Comparison of ENCODE assay signal across 11 mouse cellular contexts in the genomic region with DNA sequence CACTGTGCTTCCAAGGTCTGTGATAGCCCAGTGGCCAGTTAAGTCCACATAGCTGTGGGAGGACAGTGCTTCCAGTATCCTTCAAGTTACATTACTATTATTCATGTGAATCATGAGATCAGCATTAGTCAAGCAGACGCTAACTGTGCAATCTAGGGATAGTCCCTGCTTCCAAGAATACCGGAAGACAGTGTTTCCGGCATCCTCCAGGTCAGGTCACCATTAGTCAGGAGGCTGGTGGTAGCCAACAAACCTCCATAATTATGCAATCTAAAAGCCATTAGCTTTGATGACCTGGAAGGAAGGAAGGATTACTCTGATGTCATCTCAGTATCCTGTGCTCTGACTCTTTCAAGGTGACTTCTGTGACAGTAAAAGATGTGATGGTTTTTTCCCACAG. TPM values are rescaled to one million over a fixed set of nuclear protein-coding genes. Genes with fewer than 3 reads are reported as not detected.
DNase-seq lines count a peak whose midpoint lies in the region; ATAC-seq and TF ChIP-seq lines count a peak whose summit lies in the region.
"Had no signal": no experiment of that assay in that cellular context is flagged by ENCODE, and none has a peak within 500 bp of the region (broad histone marks: within the 10 kb centered on the region; RNA-seq: fewer than 3 reads in every experiment).

No protein-coding gene starts in this region.

- no peaks in the 10 kb centered on the region for H3K79me2 ChIP-seq in myocyte (ENCODE audit: control insufficient read depth, insufficient read depth)

- TF ChIP-seq EP300 in liver, postnatal 0 days (IDR thresholded peaks at IDR 0.05; ENCODE audit: low read depth) = peak; percentile 44

- H3K4me3 ChIP-seq in forebrain, embryonic 12.5 days (replicated peaks) = no peak overlapping the region
- H3K4me3 ChIP-seq in forebrain, postnatal 0 days (ENCODE audit: low read depth, low read length) = no peak overlapping the region
- H3K4me3 ChIP-seq in liver, postnatal 0 days (ENCODE audit: low read depth, low read length) = no peak overlapping the region
- no peak overlapping the region for H3K4me3 ChIP-seq in liver, embryonic 11.5 days (ENCODE audit: low read depth, low read length)
- H3K4me3 ChIP-seq in myocyte = no peak overlapping the region
- H3K4me3 ChIP-seq in gastrocnemius, adult 2 months = no peak overlapping the region
- H3K4me3 ChIP-seq: liver, embryonic 13.5 days had no signal

- no peak overlapping the region for H3ac ChIP-seq in myocyte (ENCODE audit: control insufficient read depth, insufficient read length)

- ATAC-seq in forebrain, embryonic 12.5 days (ENCODE audit: low FRiP score) = no peak
- ATAC-seq in forebrain, postnatal 0 days = no peak; the same call in 1 of the 2 replicates
- ATAC-seq in liver, postnatal 0 days = no peak
- no peak for ATAC-seq in liver, embryonic 11.5 days (replicated peaks; ENCODE audit: low FRiP score)
- ATAC-seq: inflammation-experienced regulatory T-cells, adult 6 months had no signal

- 0 out of 2 replicates have a peak overlapping the region, but pooled peaks have one; percentile 25 for H3K27ac ChIP-seq in forebrain, embryonic 12.5 days
- no peak overlapping the region for H3K27ac ChIP-seq in forebrain, postnatal 0 days (ENCODE audit: low read depth, low read length)
- H3K27ac ChIP-seq in liver, postnatal 0 days (ENCODE audit: low read depth) = no peak overlapping the region
- H3K27ac ChIP-seq in liver, embryonic 11.5 days (ENCODE audit: low read depth, low read length) = no peak overlapping the region
- no peak overlapping the region for H3K27ac ChIP-seq in gastrocnemius, adult 2 months
- H3K27ac ChIP-seq: liver, embryonic 13.5 days had no signal

- no peak for TF ChIP-seq POLR2A in myocyte (IDR thresholded peaks at IDR 0.05; ENCODE audit: insufficient read length, low read depth)

- H3K4me2 ChIP-seq in forebrain, embryonic 12.5 days = no peak overlapping the region
- H3K4me2 ChIP-seq in forebrain, postnatal 0 days (ENCODE audit: low read depth) = no peak overlapping the region
- H3K4me2 ChIP-seq in liver, postnatal 0 days (ENCODE audit: low read depth, low read length) = no peak overlapping the region
- H3K4me2 ChIP-seq in liver, embryonic 11.5 days = no peak overlapping the region
- H3K4me2 ChIP-seq in myocyte (ENCODE audit: low read depth) = no peak overlapping the region
- H3K4me2 ChIP-seq: liver, embryonic 13.5 days had no signal

- H3K4me1 ChIP-seq in forebrain, embryonic 12.5 days = peaks cover 5% of the 10 kb centered on the region; the same call in 1 of the 2 replicates
- H3K4me1 ChIP-seq in forebrain, postnatal 0 days (ENCODE audit: insufficient read depth) = no peaks in the 10 kb centered on the region
- H3K4me1 ChIP-seq in liver, postnatal 0 days (ENCODE audit: insufficient read depth) = no peaks in the 10 kb centered on the region
- H3K4me1 ChIP-seq in liver, embryonic 11.5 days (replicated peaks; ENCODE audit: control insufficient read depth, insufficient read depth, low read length) = no peaks in the 10 kb centered on the region
- H3K4me1 ChIP-seq: liver, embryonic 13.5 days had no signal

- H3K36me3 ChIP-seq in forebrain, embryonic 12.5 days (replicated peaks) = peaks cover 67% of the 10 kb centered on the region
- peaks cover 12% of the 10 kb centered on the region for H3K36me3 ChIP-seq in forebrain, postnatal 0 days (ENCODE audit: insufficient read depth)
- H3K36me3 ChIP-seq in liver, postnatal 0 days (replicated peaks; ENCODE audit: insufficient read depth, low read length) = no peaks in the 10 kb centered on the region
- 0 out of 2 replicates have a peak, but pooled peaks cover 2% of the 10 kb centered on the region for H3K36me3 ChIP-seq in liver, embryonic 11.5 days (ENCODE audit: control insufficient read depth, insufficient read depth, low read length)
- peaks cover 19% of the 10 kb centered on the region for H3K36me3 ChIP-seq in myocyte (ENCODE audit: control insufficient read depth, insufficient read depth)
- H3K36me3 ChIP-seq: liver, embryonic 13.5 days had no signal

- no peaks in the 10 kb centered on the region for H3K9me3 ChIP-seq in forebrain, embryonic 12.5 days
- no peaks in the 10 kb centered on the region for H3K9me3 ChIP-seq in forebrain, postnatal 0 days (ENCODE audit: low read length)
- H3K9me3 ChIP-seq in liver, postnatal 0 days (ENCODE audit: low read length) = no peaks in the 10 kb centered on the region
- H3K9me3 ChIP-seq in liver, embryonic 11.5 days (ENCODE audit: control insufficient read depth, low read length) = no peaks in the 10 kb centered on the region
- H3K9me3 ChIP-seq: liver, embryonic 13.5 days had no signal

- no peaks in the 10 kb centered on the region for H3K27me3 ChIP-seq in forebrain, embryonic 12.5 days
- H3K27me3 ChIP-seq in forebrain, postnatal 0 days (ENCODE audit: insufficient read depth, low read length) = no peaks in the 10 kb centered on the region
- no peaks in the 10 kb centered on the region for H3K27me3 ChIP-seq in liver, postnatal 0 days (ENCODE audit: insufficient read depth, low read length)
- no peaks in the 10 kb centered on the region for H3K27me3 ChIP-seq in liver, embryonic 11.5 days (replicated peaks; ENCODE audit: control insufficient read depth, insufficient read depth, low read length)
- H3K27me3 ChIP-seq in myocyte (ENCODE audit: control insufficient read depth, insufficient read depth, insufficient read length) = no peaks in the 10 kb centered on the region
- H3K27me3 ChIP-seq: liver, embryonic 13.5 days had no signal

- H3K9ac ChIP-seq in forebrain, embryonic 12.5 days = no peak overlapping the region
- H3K9ac ChIP-seq in forebrain, postnatal 0 days = no peak overlapping the region
- no peak overlapping the region for H3K9ac ChIP-seq in liver, postnatal 0 days (replicated peaks)
- no peak overlapping the region for H3K9ac ChIP-seq in liver, embryonic 11.5 days (ENCODE audit: low read depth, low read length)
- H3K9ac ChIP-seq: liver, embryonic 13.5 days had no signal

- no peak for TF ChIP-seq CTCF in forebrain, postnatal 0 days (IDR thresholded peaks at IDR 0.05; ENCODE audit: low read depth)
- no peak for TF ChIP-seq CTCF in liver, postnatal 0 days (IDR thresholded peaks at IDR 0.05; ENCODE audit: low read depth)
- no peak for TF ChIP-seq CTCF in gastrocnemius, adult 2 months (IDR thresholded peaks at IDR 0.05)

- intact Hi-C loops in gastrocnemius, adult 2 months (cut with DNase I) = no loop called here

- WGBS in forebrain, embryonic 12.5 days = 86% methylated on average over 3 of the region's 3 CpGs
- 90% methylated on average over 3 of the region's 3 CpGs for WGBS in forebrain, postnatal 0 days
- 81% methylated on average over 3 of the region's 3 CpGs for WGBS in liver, postnatal 0 days (ENCODE audit: insufficient replicate concordance)
- WGBS in liver, embryonic 11.5 days = 82% methylated on average over 3 of the region's 3 CpGs

- DNase-seq in forebrain, postnatal 0 days = no peak
- no peak for DNase-seq in liver, postnatal 0 days
- no peak for DNase-seq in liver, embryonic 11.5 days (ENCODE audit: low spot score)
- DNase-seq in fibroblast of lung, adult 2 months (ENCODE audit: low read depth) = peak; percentile 27
- DNase-seq in gastrocnemius, adult 2 months = no peak
- no peak for DNase-seq in cerebellum, adult 9-11 months
- DNase-seq: cerebellum, postnatal 10 days; liver, embryonic 13.5 days had no signal

TF ChIP-seq in myocyte, 11 proteins besides CTCF, POLR2A, EP300 and RAD21:
- TF ChIP-seq CEBPB (IDR thresholded peaks at IDR 0.05; ENCODE audit: insufficient read depth, poor library complexity, severe bottlenecking) = peak; percentile 60; the same call in 1 of the 2 replicates
- TF ChIP-seq REST (IDR thresholded peaks at IDR 0.05; ENCODE audit: insufficient read depth, insufficient read length) = no peak
- no peak for TF ChIP-seq USF1 (IDR thresholded peaks at IDR 0.05; ENCODE audit: low read depth)
- TF ChIP-seq TCF12 (IDR thresholded peaks at IDR 0.05; ENCODE audit: insufficient read depth, poor library complexity, severe bottlenecking) = no peak

RNA-seq across cellular contexts. Expression of a gene that starts 50.5 kb away (rescaled TPM):
- 68.3 and 72.7 TPM in 2 replicates for polyA plus RNA-seq in forebrain, embryonic 12.5 days (2016; fragmentation: Nextera tagmentation; extraction: Ambion mirVana)
- 56.1 and 72.0 TPM in 2 replicates for total RNA-seq in forebrain, postnatal 0 days (2014; rRNA removed)
- 36.0 and 41.6 TPM in 2 replicates for polyA plus RNA-seq in forebrain, postnatal 0 days (2015; fragmentation: Nextera tagmentation; extraction: Ambion mirVana)
- polyA plus RNA-seq in liver, postnatal 0 days (2015; fragmentation: Nextera tagmentation; extraction: Ambion mirVana) = 3.1 and 3.2 TPM in 2 replicates
- 21.1 and 23.2 TPM in 2 replicates for polyA plus RNA-seq in liver, embryonic 11.5 days (2014; fragmentation: Nextera tagmentation; extraction: Ambion mirVana)
- 14.6 TPM for polyA plus RNA-seq in myocyte (2012; fragmentation: generic; extraction: Trizol)
- total RNA-seq in gastrocnemius, adult 2 months (2021) = 10 to 100 TPM in 1 of 2 experiments, 1 to 10 TPM in 1; 9.3 to 12.1 TPM

RNA-seq across cellular contexts. Expression of a gene that starts 57.1 kb away (rescaled TPM):
- polyA plus RNA-seq in forebrain, embryonic 12.5 days (2016; fragmentation: Nextera tagmentation; extraction: Ambion mirVana) = 25.2 and 26.0 TPM in 2 replicates
- total RNA-seq in forebrain, postnatal 0 days (2014; rRNA removed) = 26.0 and 35.9 TPM in 2 replicates
- 5.7 and 7.4 TPM in 2 replicates for polyA plus RNA-seq in forebrain, postnatal 0 days (2015; fragmentation: Nextera tagmentation; extraction: Ambion mirVana)
- 0.49 and 0.79 TPM in 2 replicates for polyA plus RNA-seq in liver, postnatal 0 days (2015; fragmentation: Nextera tagmentation; extraction: Ambion mirVana)
- polyA plus RNA-seq in liver, embryonic 11.5 days (2014; fragmentation: Nextera tagmentation; extraction: Ambion mirVana) = 7.4 and 8.2 TPM in 2 replicates
- polyA plus RNA-seq in myocyte (2012; fragmentation: generic; extraction: Trizol) = 22.3 TPM
- total RNA-seq in gastrocnemius, adult 2 months (2021) = 1 to 10 TPM; 2.5 to 7.1 TPM
- polyA plus RNA-seq: inflammation-experienced regulatory T-cells, adult 6 months had no signal
